Mouse (Mus musculus) adrenal gland (tissue): ENCODE results near the gene Defb21.

Experiments
- intact Hi-C: fragments of 180-260 bp; cut with DNase I; formaldehyde crosslinking; loops from one replicate; pipeline ENCODE4 v1.15.1; 2025

Gene Defb21

DNA sequence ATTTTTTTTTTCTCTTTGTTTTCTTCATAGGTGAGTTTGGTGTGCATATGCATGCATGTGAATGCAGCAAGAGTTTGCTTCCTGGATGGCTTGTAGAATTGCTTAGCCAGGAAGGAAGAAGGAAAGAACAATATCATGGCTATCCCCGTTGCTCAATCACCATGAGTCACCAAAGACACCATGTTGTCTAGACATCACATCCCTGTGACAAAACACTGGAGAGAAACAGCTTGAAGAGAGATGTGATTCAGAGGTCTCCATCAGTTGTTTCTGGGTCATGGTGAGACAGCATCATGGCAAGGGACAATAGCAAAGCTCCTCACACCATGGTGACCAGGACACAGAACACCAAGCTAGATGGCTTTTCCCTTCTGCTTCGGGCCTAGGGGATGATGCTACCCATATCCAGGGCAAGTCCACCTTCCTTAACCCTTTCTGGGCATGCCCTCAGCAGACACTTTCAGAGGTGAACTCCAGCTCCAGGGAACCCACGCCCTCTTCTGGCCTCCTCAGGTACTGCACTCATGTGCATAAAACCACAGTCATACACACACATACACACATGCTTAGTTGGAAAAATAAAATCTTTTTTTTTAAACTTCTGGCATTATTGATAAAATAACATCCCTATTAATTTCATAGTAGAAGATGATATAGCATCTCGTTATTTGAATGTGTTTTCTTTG lies 28.9 kb downstream of the Defb21 start:
- intact Hi-C loops, result no loop called here

DNA sequence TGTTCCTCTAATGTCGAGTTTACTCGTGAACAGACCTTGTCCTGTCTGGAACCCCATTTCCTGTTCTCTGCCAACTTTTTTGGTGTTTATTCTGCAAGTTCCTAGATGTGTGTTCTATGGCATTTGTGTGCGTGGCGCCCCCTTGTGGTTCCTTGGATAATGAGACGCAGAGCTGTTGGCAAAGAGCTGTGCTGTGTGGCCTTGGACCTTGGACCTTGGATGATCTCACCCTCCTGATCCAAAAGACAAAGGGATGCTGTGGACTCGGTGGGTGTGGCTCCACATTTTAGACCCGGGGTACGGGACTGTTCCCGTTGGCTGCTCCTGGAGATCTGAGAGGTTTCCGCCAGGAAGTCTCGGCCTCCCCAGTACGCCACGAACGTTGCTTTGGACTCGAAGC lies 31.5 kb downstream of the Defb21 start, which contains the start of gene Defb36:
TSS of gene Defb36 (plus strand) at position 271 of the 400 bp plus-strand sequence.
- intact Hi-C loops, result no loop called here

DNA sequence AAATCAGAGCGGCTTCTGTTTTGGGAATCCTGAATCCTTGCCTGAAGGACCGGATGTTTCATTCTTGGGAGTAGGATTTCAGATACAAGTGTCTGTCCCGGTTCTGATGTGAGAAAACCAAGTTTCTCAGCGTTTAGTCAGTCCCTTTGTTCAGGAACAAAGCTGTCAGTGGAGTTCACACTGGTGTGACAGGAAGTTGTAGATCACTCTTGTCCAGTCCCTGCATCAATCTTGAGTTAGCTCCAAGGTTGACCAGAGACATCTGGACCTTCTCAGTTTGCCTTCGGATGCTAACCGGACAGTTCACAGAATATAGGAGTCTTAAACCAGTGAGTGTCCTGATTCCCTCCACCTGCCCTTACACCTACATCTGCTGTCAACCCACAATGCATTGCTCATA lies 35.2 kb downstream of the Defb21 start:
- intact Hi-C loops, result no loop called here

DNA sequence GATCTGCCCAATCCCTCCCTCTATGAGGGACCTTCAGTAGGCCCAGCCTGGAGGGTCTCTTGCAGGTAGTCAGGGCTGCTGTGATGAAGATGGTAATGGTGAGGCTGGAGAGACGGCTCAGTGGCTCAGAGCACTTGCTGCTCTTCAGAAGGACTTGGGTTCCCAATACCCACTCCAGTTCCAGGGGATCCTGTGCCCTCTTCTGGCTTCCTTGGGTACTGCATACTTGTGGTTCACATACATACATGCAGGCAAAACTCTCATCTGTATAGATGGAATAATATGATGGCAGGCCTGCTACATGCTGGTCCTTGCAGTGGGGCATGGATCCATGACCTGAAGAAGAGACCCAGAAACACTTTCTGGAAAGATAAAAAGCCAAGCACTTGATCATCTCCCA lies 36.2 kb downstream of the Defb21 start:
- intact Hi-C loops, result no loop called here

DNA sequence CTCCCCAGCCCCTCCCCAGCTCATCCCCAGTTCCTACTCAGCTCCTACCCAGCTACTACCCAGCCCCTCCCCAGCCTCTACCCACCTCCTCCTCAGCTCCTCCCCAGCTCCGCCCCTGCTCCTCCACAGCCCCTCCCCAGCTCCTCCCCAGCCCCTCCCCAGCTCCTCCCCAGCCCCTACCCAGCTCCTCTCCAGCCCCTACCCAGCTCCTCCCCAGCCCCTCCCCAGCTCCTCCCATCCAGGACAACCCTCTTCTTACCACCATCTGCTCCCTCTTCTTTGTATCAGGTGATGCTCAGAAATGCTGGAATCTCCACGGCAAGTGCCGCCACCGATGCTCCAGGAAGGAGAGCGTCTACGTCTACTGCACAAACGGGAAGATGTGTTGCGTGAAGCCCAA lies 39.6 kb downstream of the Defb21 start:
- intact Hi-C loops, result loop anchor here (10.0 kb wide), 1 partner anchor 153 kb away; no protein-coding TSS in a partner anchor

DNA sequence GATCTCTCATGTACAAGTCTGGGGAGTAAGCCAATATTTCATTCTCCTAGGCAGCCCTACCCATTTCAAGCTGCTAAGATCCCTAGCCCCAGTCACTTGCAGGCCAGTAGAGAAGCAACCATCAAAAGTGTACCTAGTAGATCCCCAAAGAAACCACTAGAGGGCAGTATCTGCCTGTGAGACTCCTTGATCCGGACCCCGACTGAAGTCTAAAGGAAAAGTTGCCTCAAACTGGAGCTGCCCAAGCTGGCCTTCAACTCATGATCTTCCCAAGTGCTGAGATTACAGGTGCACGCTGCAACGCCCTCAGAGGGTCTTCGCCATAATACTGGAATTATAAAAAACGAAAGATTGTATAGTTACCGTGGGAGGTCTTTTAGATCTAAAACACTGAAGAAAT lies 43.0 kb downstream of the Defb21 start:
- intact Hi-C loops, result loop anchor here (1.0 to 10.0 kb wide), 3 partner anchors 42 to 217 kb away; partner anchors contain the start of gene Bcl2l1

DNA sequence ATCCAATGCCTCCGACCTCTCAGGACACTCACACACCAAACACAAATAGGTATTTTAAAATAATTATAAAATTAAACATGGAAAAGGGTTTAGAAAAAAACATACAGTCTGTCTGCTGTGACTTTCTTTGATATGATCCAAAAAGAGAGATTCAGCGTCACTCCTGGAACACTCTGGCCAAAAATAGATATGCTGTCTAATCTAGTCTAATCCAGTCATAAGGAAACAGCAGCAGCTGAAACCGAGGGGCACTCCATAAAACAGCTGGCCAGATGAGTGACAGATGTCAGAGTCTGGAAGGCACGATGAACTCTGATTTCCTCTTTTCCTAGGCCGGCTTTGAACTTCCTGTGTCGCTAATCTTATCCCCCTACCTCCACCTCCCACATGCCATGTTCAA lies 43.9 kb downstream of the Defb21 start:
- intact Hi-C loops, result loop anchor here (5.0 to 10.0 kb wide), 2 partner anchors 148 to 216 kb away; partner anchors contain the start of gene Bcl2l1

DNA sequence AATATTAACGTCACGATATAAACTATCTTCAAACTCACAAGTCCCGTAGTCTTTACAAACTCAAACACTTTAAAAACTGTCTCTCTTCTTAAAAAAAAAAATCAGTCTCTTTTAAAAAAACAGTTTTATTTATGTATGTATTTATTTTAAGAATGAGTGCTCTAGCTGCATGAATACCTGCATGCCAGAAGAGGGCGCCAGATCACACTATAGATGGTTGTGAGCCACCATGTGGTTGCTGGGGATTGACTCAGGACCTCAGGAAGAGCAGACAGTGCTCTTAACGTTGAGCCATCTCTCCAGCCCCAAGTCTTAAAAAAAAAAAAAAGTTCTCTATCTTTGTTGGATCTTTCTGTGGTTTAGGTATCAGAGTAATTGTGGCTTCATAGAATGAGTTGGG lies 44.8 kb downstream of the Defb21 start:
- intact Hi-C loops, result loop anchor here (5.0 to 10.0 kb wide), 2 partner anchors 147 to 215 kb away; partner anchors contain the start of gene Bcl2l1

DNA sequence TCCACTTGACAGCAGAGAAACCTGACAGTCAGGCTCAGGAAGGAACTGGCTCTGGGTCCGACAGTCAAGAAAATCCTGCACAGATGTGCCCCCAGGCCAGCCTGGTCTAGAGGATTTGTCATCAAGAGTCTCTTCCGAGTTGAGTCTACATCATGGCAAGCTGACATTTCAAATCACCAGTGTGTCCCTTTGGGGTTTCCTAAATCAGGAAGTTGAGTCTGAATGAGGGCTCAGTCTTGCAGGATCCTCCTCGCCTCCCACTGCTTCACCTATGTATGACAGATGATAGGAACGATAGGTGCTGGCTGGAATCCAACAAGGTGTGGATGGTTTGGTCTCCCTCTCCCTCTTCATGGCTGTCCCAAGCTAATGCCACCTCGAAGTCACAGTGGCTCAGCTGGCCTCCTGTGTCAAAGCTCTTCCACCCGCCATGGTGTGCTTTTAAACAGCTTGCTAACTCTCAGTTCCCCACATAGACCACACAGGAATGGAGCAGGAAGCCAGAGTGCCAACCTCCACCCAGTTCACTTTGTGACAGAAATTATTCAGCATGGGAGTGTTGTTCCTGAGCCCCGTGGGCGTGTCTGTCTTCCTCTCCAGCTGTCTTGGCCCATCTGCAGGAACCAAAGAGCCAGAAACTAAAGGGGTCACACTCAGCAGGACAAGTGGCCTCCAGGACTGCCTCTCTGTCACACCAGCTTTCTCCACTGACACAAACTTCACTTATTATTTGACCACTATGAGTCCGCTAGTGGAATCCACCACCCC lies 48.0 kb downstream of the Defb21 start:
- intact Hi-C loops, result no loop called here

DNA sequence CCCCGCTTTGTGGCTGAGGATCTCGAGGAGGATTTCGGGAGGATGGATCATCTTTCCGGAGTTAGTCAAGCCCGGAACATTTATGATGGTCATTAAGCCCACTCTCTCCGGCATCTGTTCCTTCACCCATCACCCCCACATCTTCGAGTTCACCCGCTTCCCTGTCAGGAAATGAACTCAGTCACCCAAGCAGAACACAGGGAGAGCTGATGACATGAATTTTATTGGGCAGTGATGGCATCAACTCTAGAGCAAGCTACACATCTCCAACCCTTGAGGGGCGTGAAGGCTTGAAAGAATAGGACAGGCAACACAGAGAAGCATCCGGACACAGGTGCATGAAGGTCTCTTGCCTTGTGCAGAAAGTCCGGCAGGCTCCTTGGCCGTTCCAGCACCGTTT lies 49.6 kb downstream of the Defb21 start:
- intact Hi-C loops, result no loop called here

DNA sequence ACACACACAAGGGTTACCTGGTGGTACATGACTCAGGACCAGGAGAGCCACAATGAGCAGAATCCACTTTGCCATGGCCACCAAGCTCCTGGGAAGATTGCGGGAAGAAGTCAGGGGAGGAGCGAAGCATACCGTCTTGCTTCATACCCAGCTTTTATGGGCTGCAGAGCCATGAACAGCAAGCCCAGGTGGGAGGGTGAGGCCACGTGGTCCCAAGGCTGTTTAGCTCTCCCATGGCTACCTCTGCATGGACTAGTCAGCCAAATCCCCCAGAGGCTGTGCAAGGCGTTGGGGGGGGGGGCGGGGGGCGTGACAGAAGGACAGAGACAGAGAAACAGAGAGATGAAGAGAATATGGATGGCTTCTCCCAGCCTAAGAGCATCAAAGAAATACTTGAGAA lies 50.4 kb downstream of the Defb21 start, which contains the start of gene Defb25:
TSS of gene Defb25 (minus strand) at position 101 of the 400 bp plus-strand sequence.
- intact Hi-C loops, result no loop called here
